Mouse (Mus musculus): ENCODE data around the gene Cept1.

DNA sequence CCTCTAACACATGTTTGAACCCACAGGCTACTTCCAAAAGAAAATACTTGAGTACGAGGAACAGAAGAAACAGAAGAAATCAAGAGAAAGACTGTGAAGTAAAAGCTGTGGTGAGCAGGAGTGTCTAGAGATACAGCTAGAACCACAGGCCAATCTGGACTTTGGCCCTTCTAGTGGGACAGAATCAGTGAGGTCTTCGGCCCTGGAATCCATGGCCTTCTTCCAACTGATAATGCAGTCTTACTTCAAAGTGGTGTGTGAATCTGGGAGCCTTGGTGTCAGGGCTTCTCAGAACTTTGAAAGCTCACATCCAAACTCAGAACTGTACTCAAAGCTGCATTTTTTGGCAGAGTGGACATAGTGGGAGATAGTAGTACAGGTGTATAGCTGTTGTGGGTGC, 47.1 kb downstream of the Cept1 start:
- TF ChIP-seq CTCF (IDR thresholded peaks at IDR 0.05; ENCODE audit: low read depth, low read length) (no peak), POLR2A (IDR thresholded peaks at IDR 0.05; ENCODE audit: borderline replicate concordance, low read depth, low read length) (no peak)

All from bone marrow macrophage, adult 2 months (primary cell).